Mouse (Mus musculus): Measurements from ENCODE around the gene Lekr1.

GRCm38 (mm10) chr3:65656451-65656850 lies 9.6 kb upstream of the Lekr1 start:
- TF ChIP-seq CTCF (IDR thresholded peaks at IDR 0.05; ENCODE audit: insufficient read depth, low read depth, low read length) (no peak), POLR2A (IDR thresholded peaks at IDR 0.05; ENCODE audit: insufficient read depth, low read depth, low read length) (no peak)

All from olfactory bulb, adult 2 months (tissue).